Mouse (Mus musculus) small intestine, adult 2 months (tissue): ENCODE measurements around the gene G3bp2.

Experiments
- CTCF ChIP-seq: fragments of 200-500 bp; IDR thresholded peaks from 2 replicates; pipeline ENCODE4 v1.5.1; 2012; ENCODE audit warnings: low read depth, mild to moderate bottlenecking, control low read depth, inconsistent platforms, low read length, moderate library complexity, mixed read lengths; ENCODE audit not compliant: insufficient replicate concordance, insufficient read length; ENCODE audit errors: extremely low read depth
- POLR2A ChIP-seq: fragments of 200-500 bp; IDR thresholded peaks from 2 replicates; pipeline ENCODE4 v1.6.1; 2012; ENCODE audit warnings: low read depth, mild to moderate bottlenecking, control low read depth, inconsistent platforms, low read length, moderate library complexity

DNA sequence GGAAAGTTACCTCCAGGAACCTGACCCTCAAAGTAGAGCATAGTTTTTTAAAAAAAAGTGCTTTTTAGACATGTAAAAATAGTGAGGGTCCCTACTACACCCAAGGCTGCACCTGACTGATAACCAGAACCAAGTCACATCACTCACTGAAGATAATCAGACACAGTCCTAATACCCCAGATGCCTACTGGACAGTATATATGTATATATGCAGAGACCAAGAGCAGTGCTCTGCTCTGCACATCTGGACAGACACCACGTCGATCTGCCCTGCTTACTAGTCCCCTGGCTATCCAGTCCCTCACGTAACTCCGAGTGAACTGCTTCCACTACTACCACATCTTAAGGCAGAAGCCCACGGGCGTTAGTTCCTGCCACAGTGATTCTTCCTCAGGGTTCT lies 30.7 kb upstream of the G3bp2 start:
- TF ChIP-seq CTCF, result no peak
- TF ChIP-seq POLR2A, result no peak
